Mouse (Mus musculus): ENCODE results near the gene Pter.

- TF ChIP-seq CTCF (conservative IDR thresholded peaks at IDR 0.05; ENCODE audit: low read length), result no peak
- TF ChIP-seq POU5F1 (IDR thresholded peaks at IDR 0.05; ENCODE audit: borderline replicate concordance, low read length), result no peak
- no peak for TF ChIP-seq NANOG (IDR thresholded peaks at IDR 0.05; ENCODE audit: borderline replicate concordance, low read length)
Measured at GRCm38 (mm10) chr2:13011472-13011871, 87.6 kb downstream of the Pter start, which contains the start of gene C1ql3.
